Mouse (Mus musculus): ENCODE measurements around the gene Eci2. TPM values are rescaled to one million over a fixed set of nuclear protein-coding genes. Genes with fewer than 3 reads are reported as not detected.
"Not testable (repeated sequence)": the region's sequence is repeated elsewhere in the genome, so short reads cannot be mapped to it uniquely, and the experiment has no call there.

Eci2 gene
- total and polyA plus RNA-seq, 3 experiments = 7.2 to 99.4 (median 64.4) TPM

- ATAC-seq (ENCODE audit: extremely low read depth, insufficient number of reproducible peaks, low FRiP score, poor library complexity, severe bottlenecking) (no peak), DNase-seq (ENCODE audit: low spot score) (no peak)
- TF ChIP-seq CTCF (IDR thresholded peaks at IDR 0.05; ENCODE audit: low read depth, low read length) = no peak
- TF ChIP-seq TAL1 (conservative IDR thresholded peaks at IDR 0.05; ENCODE audit: low read depth, low read length) = no peak
- no peak for TF ChIP-seq POLR2AphosphoS5 (IDR thresholded peaks at IDR 0.05; ENCODE audit: insufficient replicate concordance, low read depth, low read length)
- no peak for TF ChIP-seq GATA2 (IDR thresholded peaks at IDR 0.05; ENCODE audit: borderline replicate concordance, low read depth, low read length)
- no peak for TF ChIP-seq GATA1 (IDR thresholded peaks at IDR 0.05; ENCODE audit: borderline replicate concordance, low read length)
Measured at GRCm38 (mm10) chr13:35028365-35028764, 1.5 kb upstream of the Eci2 start.

GRCm38 (mm10) chr13:35023401-35023800 is 3.5 kb downstream of the Eci2 start:
- H3K36me3 ChIP-seq (replicated peaks); DNase-seq (ENCODE audit: low spot score); H3K9me3 ChIP-seq (replicated peaks); H3K4me1 ChIP-seq (ENCODE audit: insufficient read depth, low read depth, low read length); H3K4me3 ChIP-seq (ENCODE audit: low read depth, low read length); H3K27me3 ChIP-seq (ENCODE audit: insufficient read depth, low read length); ATAC-seq (ENCODE audit: extremely low read depth, insufficient number of reproducible peaks, low FRiP score, poor library complexity, severe bottlenecking): not testable (repeated sequence)

More at GRCm38 (mm10) chr13:35028365-35028764, 1.5 kb upstream of the Eci2 start:
- Histone ChIP-seq H3K4me3 (ENCODE audit: low read depth, low read length) (no peak overlapping the region), H3K9me3 (replicated peaks) (no peaks in the 10 kb centered on the region), H3K27me3 (ENCODE audit: insufficient read depth, low read length) (peaks cover 4% of the 10 kb centered on the region), H3K36me3 (replicated peaks) (no peaks in the 10 kb centered on the region), H3K4me1 (ENCODE audit: insufficient read depth, low read depth, low read length) (no peaks in the 10 kb centered on the region)

GRCm38 (mm10) chr13:35020383-35020782 is 6.5 kb downstream of the Eci2 start:
- DNase-seq (ENCODE audit: low spot score) (no peak), ATAC-seq (ENCODE audit: extremely low read depth, insufficient number of reproducible peaks, low FRiP score, poor library complexity, severe bottlenecking) (no peak)
- TF ChIP-seq CTCF (IDR thresholded peaks at IDR 0.05; ENCODE audit: low read depth, low read length) (no peak), TAL1 (conservative IDR thresholded peaks at IDR 0.05; ENCODE audit: low read depth, low read length) (no peak), GATA1 (IDR thresholded peaks at IDR 0.05; ENCODE audit: borderline replicate concordance, low read length) (no peak), GATA2 (IDR thresholded peaks at IDR 0.05; ENCODE audit: borderline replicate concordance, low read depth, low read length) (no peak), POLR2AphosphoS5 (IDR thresholded peaks at IDR 0.05; ENCODE audit: insufficient replicate concordance, low read depth, low read length) (no peak)
- Histone ChIP-seq H3K4me1 (ENCODE audit: insufficient read depth, low read depth, low read length) (no peaks in the 10 kb centered on the region), H3K9me3 (replicated peaks) (no peaks in the 10 kb centered on the region), H3K27me3 (ENCODE audit: insufficient read depth, low read length) (no peaks in the 10 kb centered on the region; the same call in 1 of the 2 replicates), H3K36me3 (replicated peaks) (no peaks in the 10 kb centered on the region), H3K4me3 (ENCODE audit: low read depth, low read length) (no peak overlapping the region)

- TF ChIP-seq GATA1 (IDR thresholded peaks at IDR 0.05; ENCODE audit: borderline replicate concordance, low read length) = no peak
- Histone ChIP-seq H3K9me3 (replicated peaks) (peaks cover 6% of the 10 kb centered on the region; the same call in 1 of the 2 replicates), H3K27me3 (ENCODE audit: insufficient read depth, low read length) (no peaks in the 10 kb centered on the region; the same call in 1 of the 2 replicates), H3K36me3 (replicated peaks) (no peaks in the 10 kb centered on the region), H3K4me3 (ENCODE audit: low read depth, low read length) (no peak overlapping the region), H3K4me1 (ENCODE audit: insufficient read depth, low read depth, low read length) (no peaks in the 10 kb centered on the region)
- ATAC-seq (ENCODE audit: extremely low read depth, insufficient number of reproducible peaks, low FRiP score, poor library complexity, severe bottlenecking) (no peak), DNase-seq (ENCODE audit: low spot score) (no peak)
Measured at GRCm38 (mm10) chr13:35018866-35019536, 7.9 kb downstream of the Eci2 start.

- DNase-seq (ENCODE audit: low spot score) (no peak), ATAC-seq (ENCODE audit: extremely low read depth, insufficient number of reproducible peaks, low FRiP score, poor library complexity, severe bottlenecking) (no peak)
- TF ChIP-seq TAL1 (conservative IDR thresholded peaks at IDR 0.05; ENCODE audit: low read depth, low read length) = no peak
- TF ChIP-seq CTCF (IDR thresholded peaks at IDR 0.05; ENCODE audit: low read depth, low read length) = no peak
- no peak for TF ChIP-seq POLR2AphosphoS5 (IDR thresholded peaks at IDR 0.05; ENCODE audit: insufficient replicate concordance, low read depth, low read length)
- Histone ChIP-seq H3K4me1 (ENCODE audit: insufficient read depth, low read depth, low read length) (no peaks in the 10 kb centered on the region), H3K4me3 (ENCODE audit: low read depth, low read length) (no peak overlapping the region), H3K9me3 (replicated peaks) (peaks cover 9% of the 10 kb centered on the region), H3K36me3 (replicated peaks) (no peaks in the 10 kb centered on the region), H3K27me3 (ENCODE audit: insufficient read depth, low read length) (no peaks in the 10 kb centered on the region; the same call in 1 of the 2 replicates)
Measured at GRCm38 (mm10) chr13:35017392-35017791, 9.5 kb downstream of the Eci2 start.

- Histone ChIP-seq H3K27me3 (ENCODE audit: insufficient read depth, low read length) (no peaks in the 10 kb centered on the region; the same call in 1 of the 2 replicates), H3K4me3 (ENCODE audit: low read depth, low read length) (no peak overlapping the region), H3K9me3 (replicated peaks) (peaks cover 9% of the 10 kb centered on the region), H3K4me1 (ENCODE audit: insufficient read depth, low read depth, low read length) (no peaks in the 10 kb centered on the region), H3K36me3 (replicated peaks) (no peaks in the 10 kb centered on the region)
- TF ChIP-seq GATA1 (IDR thresholded peaks at IDR 0.05; ENCODE audit: borderline replicate concordance, low read length) = no peak
- TF ChIP-seq TAL1 (conservative IDR thresholded peaks at IDR 0.05; ENCODE audit: low read depth, low read length) = no peak
- no peak for TF ChIP-seq GATA2 (IDR thresholded peaks at IDR 0.05; ENCODE audit: borderline replicate concordance, low read depth, low read length)
- no peak for TF ChIP-seq CTCF (IDR thresholded peaks at IDR 0.05; ENCODE audit: low read depth, low read length)
- ATAC-seq (ENCODE audit: extremely low read depth, insufficient number of reproducible peaks, low FRiP score, poor library complexity, severe bottlenecking) (no peak), DNase-seq (ENCODE audit: low spot score) (no peak)
Measured at GRCm38 (mm10) chr13:35016067-35016466, 10.8 kb downstream of the Eci2 start.

- Histone ChIP-seq H3K27me3 (ENCODE audit: insufficient read depth, low read length) (no peaks in the 10 kb centered on the region; the same call in 1 of the 2 replicates), H3K9me3 (replicated peaks) (no peaks in the 10 kb centered on the region), H3K36me3 (replicated peaks) (peaks cover 10% of the 10 kb centered on the region), H3K4me1 (ENCODE audit: insufficient read depth, low read depth, low read length) (peaks cover 30% of the 10 kb centered on the region), H3K4me3 (ENCODE audit: low read depth, low read length) (no peak overlapping the region)
- no peak for TF ChIP-seq CTCF (IDR thresholded peaks at IDR 0.05; ENCODE audit: low read depth, low read length)
- no peak for TF ChIP-seq GATA2 (IDR thresholded peaks at IDR 0.05; ENCODE audit: borderline replicate concordance, low read depth, low read length)
- TF ChIP-seq TAL1 (conservative IDR thresholded peaks at IDR 0.05; ENCODE audit: low read depth, low read length) = no peak
- TF ChIP-seq POLR2AphosphoS5 (IDR thresholded peaks at IDR 0.05; ENCODE audit: insufficient replicate concordance, low read depth, low read length) = no peak
- TF ChIP-seq GATA1 (IDR thresholded peaks at IDR 0.05; ENCODE audit: borderline replicate concordance, low read length) = no peak
- DNase-seq (ENCODE audit: low spot score) (no peak), ATAC-seq (ENCODE audit: extremely low read depth, insufficient number of reproducible peaks, low FRiP score, poor library complexity, severe bottlenecking) (no peak)
Measured at GRCm38 (mm10) chr13:34995925-34996324, 31.0 kb downstream of the Eci2 start.
